Mouse (Mus musculus) intestine, postnatal 0 days (tissue): ENCODE results near the gene Fer1l4. TPM values are rescaled to one million over a fixed set of nuclear protein-coding genes. Genes with fewer than 3 reads are reported as not detected.
A peak's percentile ranks its signal among the peaks of the same experiment; 100 is the strongest.

Source experiments
- ATAC-seq: fragments of 200-750 bp; cut with Nextera tagmentation; 2 replicates; pipeline ENCODE4 v1.8.0; 2017; ENCODE audit warnings: mild to moderate bottlenecking, moderate TSS enrichment, moderate library complexity
- H3K27ac ChIP-seq: fragments of 300-500 bp; sonication (generic); 2 replicates; pipeline ENCODE4 v1.5.1; 2014; ENCODE audit warnings: mild to moderate bottlenecking, low read depth, low read length, moderate library complexity
- H3K27me3 ChIP-seq: fragments of 300-500 bp; sonication (generic); replicated peaks from 2 replicates; pipeline ENCODE4 v1.6.1; 2014; ENCODE audit warnings: low read length, mixed read lengths; ENCODE audit not compliant: control insufficient read depth, insufficient read depth
- H3K36me3 ChIP-seq: fragments of 300-500 bp; sonication (generic); 2 replicates; pipeline ENCODE4 v1.6.1; 2014; ENCODE audit warnings: mild to moderate bottlenecking, moderate library complexity; ENCODE audit not compliant: control insufficient read depth, insufficient read depth
- H3K4me1 ChIP-seq: fragments of 300-500 bp; sonication (generic); replicated peaks from 2 replicates; pipeline ENCODE4 v1.6.1; 2014; ENCODE audit warnings: antibody characterized with exemption, low read length, mixed read lengths; ENCODE audit not compliant: control insufficient read depth, insufficient read depth
- H3K4me2 ChIP-seq: fragments of 300-500 bp; sonication (generic); replicated peaks from 2 replicates; pipeline ENCODE4 v1.6.1; 2014; ENCODE audit warnings: low read depth, mild to moderate bottlenecking, moderate library complexity
- H3K4me3 ChIP-seq: fragments of 300-500 bp; sonication (generic); 2 replicates; pipeline ENCODE4 v1.5.1; 2014; ENCODE audit warnings: low read depth, low read length
- H3K9ac ChIP-seq: fragments of 300-500 bp; sonication (generic); 2 replicates; pipeline ENCODE4 v1.6.1; 2014; ENCODE audit warnings: mild to moderate bottlenecking, low read depth, low read length
- H3K9me3 ChIP-seq: fragments of 300-500 bp; sonication (generic); 2 replicates; pipeline ENCODE4 v1.6.1; 2016; ENCODE audit warnings: mixed run types; ENCODE audit not compliant: control insufficient read depth
- CTCF ChIP-seq: sonication (generic); IDR thresholded peaks from 2 replicates; pipeline ENCODE4 v1.5.1; 2016; ENCODE audit warnings: low read depth, mild to moderate bottlenecking, control low read depth, antibody characterized with exemption, moderate library complexity
- WGBS: fragments of 180-500 bp; shearing (Covaris S2); extraction: QIAGEN DNeasy Blood & Tissue Kit; methylation state at CpG from one replicate; pipeline ENCODE4 v1.1.7; 2014; 5-methylcytosine and 5-hydroxymethylcytosine counted together
- polyA plus RNA-seq: library from polyadenylated mRNA; unstranded; fragments of >200 nt; fragmentation: Nextera tagmentation; extraction: Ambion mirVana; gene quantifications from 2 replicates; pipeline ENCODE4 v1.2.1, GENCODE M21; 2015

Gene Fer1l4
- polyA plus RNA-seq, 1 experiment from 2014 or later, result 0.10 TPM

DNA sequence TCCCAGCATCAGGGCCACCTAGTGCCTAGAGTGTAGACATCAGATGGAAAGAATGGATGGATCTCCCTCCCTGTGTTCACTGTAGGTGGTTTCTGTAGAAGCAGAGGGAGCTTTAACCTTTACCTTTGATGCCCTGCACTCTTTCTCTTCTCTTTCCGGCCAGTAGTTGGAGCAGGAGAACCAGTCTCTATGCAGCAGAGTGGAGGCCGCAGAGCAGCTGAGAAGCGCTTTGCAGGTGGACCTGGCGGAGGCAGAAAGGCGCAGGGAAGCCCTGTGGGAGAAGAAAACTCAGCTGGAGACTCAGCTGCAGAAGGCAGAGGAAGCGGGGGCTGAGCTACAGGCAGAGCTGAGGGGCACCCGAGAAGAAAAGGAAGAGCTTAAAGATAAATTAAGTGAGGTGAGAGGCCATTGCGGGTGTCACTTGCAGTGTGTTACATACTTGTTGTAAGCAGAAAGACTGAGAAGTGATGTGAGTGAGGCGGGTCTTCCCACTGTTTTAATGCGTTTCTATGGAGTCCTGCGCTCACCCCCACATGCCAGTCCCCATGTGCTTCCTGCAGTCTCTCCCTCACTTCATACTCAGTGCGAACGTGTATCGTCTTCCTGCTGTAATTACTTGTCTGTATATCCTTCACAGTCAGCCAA, 78.5 kb downstream of the Fer1l4 start:
- 78% methylated on average over 14 of the region's 14 CpGs for WGBS
- Histone ChIP-seq H3K27ac (no peak overlapping the region; the same call in 1 of the 2 replicates), H3K9ac (no peak overlapping the region), H3K36me3 (peaks cover 70% of the 10 kb centered on the region), H3K4me2 (no peak overlapping the region), H3K4me3 (no peak overlapping the region), H3K27me3 (no peaks in the 10 kb centered on the region), H3K9me3 (no peaks in the 10 kb centered on the region), H3K4me1 (no peaks in the 10 kb centered on the region)
- ATAC-seq, result no peak
- TF ChIP-seq CTCF, result peak; percentile 54

DNA sequence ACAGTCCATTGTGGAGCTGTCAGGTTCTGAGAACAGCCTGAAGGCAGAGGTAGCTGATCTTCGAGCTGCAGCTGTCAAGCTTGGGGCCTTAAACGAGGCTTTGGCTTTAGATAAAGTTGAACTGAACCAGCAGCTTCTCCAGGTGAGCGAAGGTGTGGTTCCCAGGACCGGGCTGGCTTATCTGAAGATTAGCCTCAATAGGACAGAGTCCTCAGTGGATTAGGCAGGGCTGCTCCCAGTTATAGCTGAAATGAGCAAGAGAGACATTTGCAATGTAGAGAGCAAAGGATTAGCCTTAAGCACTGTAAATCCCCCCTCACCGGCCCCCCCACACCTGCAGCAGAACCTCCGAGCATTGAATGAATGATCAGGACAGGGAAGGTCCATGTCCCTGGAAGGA, 79.4 kb downstream of the Fer1l4 start:
- Histone ChIP-seq H3K9me3 (no peaks in the 10 kb centered on the region), H3K27me3 (no peaks in the 10 kb centered on the region), H3K4me1 (no peaks in the 10 kb centered on the region), H3K9ac (no peak overlapping the region), H3K36me3 (peaks cover 76% of the 10 kb centered on the region), H3K4me2 (no peak overlapping the region), H3K27ac (no peak overlapping the region), H3K4me3 (no peak overlapping the region)
- ATAC-seq, result no peak
- 59% methylated on average over 6 of the region's 6 CpGs for WGBS
- TF ChIP-seq CTCF, result no peak

Other genes with a start within 250 kb of the Fer1l4 start
- gene BC029722, start 233.5 kb downstream of the Fer1l4 start, polyA plus RNA-seq, result 40.0 and 42.3 TPM in 2 replicates
- gene Eif6, start 226.0 kb downstream of the Fer1l4 start, polyA plus RNA-seq, result 318 and 321 TPM in 2 replicates
- 0.31 and 0.37 TPM in 2 replicates for gene Fam83c, start 218.1 kb downstream of the Fer1l4 start, polyA plus RNA-seq
- 39.5 and 40.4 TPM in 2 replicates for gene Uqcc1, start 122.6 kb downstream of the Fer1l4 start, polyA plus RNA-seq
- gene Gm15557, start 112.2 kb downstream of the Fer1l4 start, polyA plus RNA-seq, result not detected in 2 replicates
- 0.26 and 1.0 TPM in 2 replicates for gene Gdf5, start 107.6 kb downstream of the Fer1l4 start, polyA plus RNA-seq
- gene Cep250, start 96.5 kb downstream of the Fer1l4 start, polyA plus RNA-seq, result 4.0 and 5.9 TPM in 2 replicates
- gene 6430550D23Rik, start 45.0 kb downstream of the Fer1l4 start, polyA plus RNA-seq, result 0.59 and 1.5 TPM in 2 replicates
- gene Ergic3, start 44.9 kb downstream of the Fer1l4 start, polyA plus RNA-seq, result 227 and 235 TPM in 2 replicates
- 0.21 and 0.69 TPM in 2 replicates for gene Spag4, start 12.2 kb upstream of the Fer1l4 start, polyA plus RNA-seq
- 17.3 and 19.0 TPM in 2 replicates for gene Cpne1, start 59.0 kb upstream of the Fer1l4 start, polyA plus RNA-seq
- 8.6 and 9.3 TPM in 2 replicates for gene Rbm12, start 59.0 kb upstream of the Fer1l4 start, polyA plus RNA-seq
- 1.5 TPM in 2 replicates for gene Gm28036, start 74.1 kb upstream of the Fer1l4 start, polyA plus RNA-seq
- 424 and 433 TPM in 2 replicates for gene Romo1, start 91.1 kb upstream of the Fer1l4 start, polyA plus RNA-seq
- 41.1 and 44.8 TPM in 2 replicates for gene Nfs1, start 91.2 kb upstream of the Fer1l4 start, polyA plus RNA-seq
- gene Rbm39, start 127.3 kb upstream of the Fer1l4 start, polyA plus RNA-seq, result 326 and 348 TPM in 2 replicates
- 20.9 and 24.2 TPM in 2 replicates for gene Phf20, start 143.5 kb upstream of the Fer1l4 start, polyA plus RNA-seq